ENCODE assay signal across 17 mouse cellular contexts in genomic region chr8:45658021-45658420, GRCm38 (mm10).
A peak's percentile ranks its signal among the peaks of the same experiment; 100 is the strongest.
DNase-seq lines count a peak whose midpoint lies in the region; ATAC-seq and TF ChIP-seq lines count a peak whose summit lies in the region.
"Had no signal": no experiment of that assay in that cellular context is flagged by ENCODE, and none has a peak within 500 bp of the region (broad histone marks: within the 10 kb centered on the region; RNA-seq: fewer than 3 reads in every experiment).

No protein-coding gene starts in this region.

- H3K27ac ChIP-seq in kidney, embryonic 15.5 days: no peak overlapping the region
- H3K27ac ChIP-seq in brown adipose tissue, adult 24 weeks (replicated peaks; ENCODE audit: low read depth, low read length): 0 out of 2 replicates have a peak overlapping the region, but pooled peaks have one; percentile 0
- peak overlapping the region; percentile 97 for H3K27ac ChIP-seq in heart, postnatal 0 days (ENCODE audit: low read depth)
- H3K27ac ChIP-seq: hindbrain, embryonic 14.5 days; neural tube, embryonic 12.5 days had no signal

- intact Hi-C loops in heart, postnatal 36 days (cut with DNase I): loop anchor here (2.0 kb wide), 1 partner anchor 205 kb away; no protein-coding TSS in a partner anchor

- peaks cover 39% of the 10 kb centered on the region for H3K4me1 ChIP-seq in kidney, embryonic 15.5 days
- H3K4me1 ChIP-seq in brown adipose tissue, adult 24 weeks (ENCODE audit: control insufficient read depth, insufficient read depth, insufficient read length, low read length): no peaks in the 10 kb centered on the region
- peaks cover 26% of the 10 kb centered on the region for H3K4me1 ChIP-seq in heart, postnatal 0 days (ENCODE audit: control insufficient read depth, insufficient read depth)
- H3K4me1 ChIP-seq: neural tube, embryonic 12.5 days had no signal

- WGBS in kidney, embryonic 15.5 days: 71% methylated on average over 3 of the region's 3 CpGs
- 16% methylated on average over 3 of the region's 3 CpGs for WGBS in heart, postnatal 0 days

- 0 out of 2 replicates have a peak overlapping the region, but pooled peaks have one; percentile 26 for H3K4me2 ChIP-seq in kidney, embryonic 15.5 days
- peak overlapping the region; percentile 68 for H3K4me2 ChIP-seq in heart, postnatal 0 days (ENCODE audit: low read depth, low read length)
- H3K4me2 ChIP-seq: hindbrain, embryonic 14.5 days; liver, embryonic 11.5 days; neural tube, embryonic 12.5 days had no signal

- H3K9ac ChIP-seq in kidney, embryonic 15.5 days: no peak overlapping the region
- H3K9ac ChIP-seq in heart, postnatal 0 days (replicated peaks; ENCODE audit: low read depth, low read length): peak overlapping the region; percentile 83
- H3K9ac ChIP-seq: hindbrain, embryonic 14.5 days; neural tube, embryonic 12.5 days had no signal

- TF ChIP-seq CTCF in heart, postnatal 0 days (IDR thresholded peaks at IDR 0.05; ENCODE audit: low read depth): no peak

- H3K4me3 ChIP-seq in kidney, embryonic 15.5 days (replicated peaks): no peak overlapping the region
- no peak overlapping the region for H3K4me3 ChIP-seq in brown adipose tissue, adult 24 weeks (ENCODE audit: insufficient read depth, low read depth, low read length)
- H3K4me3 ChIP-seq in heart, postnatal 0 days (ENCODE audit: low read depth, low read length): peak overlapping the region; percentile 69
- H3K4me3 ChIP-seq: neural tube, embryonic 12.5 days had no signal

- no peaks in the 10 kb centered on the region for H3K36me3 ChIP-seq in kidney, embryonic 15.5 days
- no peaks in the 10 kb centered on the region; the same call in 1 of the 2 replicates for H3K36me3 ChIP-seq in heart, postnatal 0 days (replicated peaks; ENCODE audit: control insufficient read depth, insufficient read depth, low read length)

- H3K27me3 ChIP-seq in kidney, embryonic 15.5 days: no peaks in the 10 kb centered on the region
- H3K27me3 ChIP-seq in heart, postnatal 0 days (ENCODE audit: control insufficient read depth, insufficient read depth, low read length): no peaks in the 10 kb centered on the region
- H3K27me3 ChIP-seq: CH12.LX; neural tube, embryonic 12.5 days had no signal

- H3K9me3 ChIP-seq in kidney, embryonic 15.5 days (replicated peaks): no peaks in the 10 kb centered on the region
- H3K9me3 ChIP-seq in heart, postnatal 0 days (replicated peaks; ENCODE audit: control insufficient read depth, low read length): no peaks in the 10 kb centered on the region
- H3K9me3 ChIP-seq: neural tube, embryonic 12.5 days had no signal

- TF ChIP-seq EP300 in heart, postnatal 0 days (IDR thresholded peaks at IDR 0.05; ENCODE audit: low read depth): peak; percentile 74; the same call in 1 of the 2 replicates

- ATAC-seq in kidney, embryonic 15.5 days (replicated peaks; ENCODE audit: low FRiP score): no peak
- ATAC-seq in heart, postnatal 0 days (ENCODE audit: insufficient read depth, low read depth): peak; percentile 87

- DNase-seq in heart, adult 11 months: peak; percentile 85
- DNase-seq in heart, postnatal 36 days: no peak
- DNase-seq in kidney, postnatal 10 days: no peak
- DNase-seq in heart, postnatal 0 days (ENCODE audit: low spot score): peak; percentile 88
- DNase-seq in ovary, postnatal 10 days (ENCODE audit: low spot score): no peak
- DNase-seq in spleen, postnatal 4 days (ENCODE audit: low spot score in 2 of 2): no peak
- DNase-seq: cerebellum, adult 11 months; cerebellum, postnatal 14 days; layer of hippocampus, postnatal 36 days; right cerebral cortex, adult 18-20 months; thymus, postnatal 14 days had no signal

Comparison
In these comparisons a context has a peak if more than half of its experiments do, and no peak if none do; other contexts are left out.
1. DNase-seq: peak in heart, adult 11 months (single experiment) and heart, postnatal 0 days (single experiment); none in heart, postnatal 36 days (0 of 2), kidney, postnatal 10 days (single experiment), ovary, postnatal 10 days (single experiment) and spleen, postnatal 4 days (0 of 2).